Mouse (Mus musculus): ENCODE results near the gene Antxr2. TPM values are rescaled to one million over a fixed set of nuclear protein-coding genes. Genes with fewer than 3 reads are reported as not detected.

The Antxr2 gene
- 18.8 TPM in 2 replicates for polyA plus RNA-seq (2015; fragmentation: Nextera tagmentation; extraction: Ambion mirVana)

- Histone ChIP-seq H3K4me3 (replicated peaks) (peak within 1 kb of the TSS; percentile 85), H3K4me1 (peaks cover 26% of the 10 kb centered on the region), H3K9me3 (replicated peaks) (no peaks in the 10 kb centered on the region), H3K36me3 (peaks cover 7% of the 10 kb centered on the region), H3K27me3 (no peaks in the 10 kb centered on the region), H3K9ac (peak within 1 kb of the TSS; percentile 77), H3K27ac (peak within 1 kb of the TSS; percentile 93), H3K4me2 (peak within 1 kb of the TSS; percentile 79)
- peak; percentile 83 for ATAC-seq (replicated peaks; ENCODE audit: low FRiP score)
- 2% methylated on average over 51 of the region's 58 CpGs for WGBS
Observed at GRCm38 (mm10) chr5:98030902-98031641, at the start of gene Antxr2. Antxr2 (minus strand) TSS chr5:98031043.

- no peak overlapping the region for H3K4me2 ChIP-seq
- H3K27ac ChIP-seq, result no peak overlapping the region
- H3K4me1 ChIP-seq, result no peaks in the 10 kb centered on the region
- H3K36me3 ChIP-seq, result no peaks in the 10 kb centered on the region
- WGBS, result 54% methylated on average over 3 of the region's 3 CpGs
- H3K9me3 ChIP-seq (replicated peaks), result no peaks in the 10 kb centered on the region
- H3K27me3 ChIP-seq, result no peaks in the 10 kb centered on the region
- no peak overlapping the region for H3K9ac ChIP-seq
- no peak overlapping the region for H3K4me3 ChIP-seq (replicated peaks)
- no peak for ATAC-seq (replicated peaks; ENCODE audit: low FRiP score)
Observed at GRCm38 (mm10) chr5:98076612-98077011, 45.8 kb upstream of the Antxr2 start.

DNA sequence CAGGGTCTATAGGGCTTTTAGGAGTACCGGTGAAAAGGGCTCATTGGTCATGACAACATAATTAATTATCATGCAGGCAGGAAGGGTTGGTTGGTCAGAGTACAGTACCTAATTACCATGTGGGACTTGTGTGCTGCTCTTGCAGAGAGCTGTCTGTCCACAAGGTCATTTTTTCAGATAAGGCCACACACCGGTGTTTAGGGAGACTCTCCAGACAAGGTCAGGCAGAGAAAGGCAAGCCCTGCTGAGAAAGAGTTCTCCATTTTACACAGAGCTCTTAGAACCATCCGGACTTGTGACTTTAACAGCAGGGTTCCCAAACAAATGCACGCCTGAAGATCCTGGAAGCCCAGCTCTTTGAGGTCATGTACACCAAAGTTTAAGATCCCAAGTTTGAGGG lies 38.3 kb upstream of the Antxr2 start:
- no peak overlapping the region for H3K4me2 ChIP-seq
- no peaks in the 10 kb centered on the region for H3K27me3 ChIP-seq
- H3K9me3 ChIP-seq (replicated peaks), result no peaks in the 10 kb centered on the region
- 57% methylated on average over 4 of the region's 4 CpGs for WGBS
- H3K4me3 ChIP-seq (replicated peaks), result no peak overlapping the region
- H3K27ac ChIP-seq, result no peak overlapping the region
- ATAC-seq (replicated peaks; ENCODE audit: low FRiP score), result no peak
- H3K9ac ChIP-seq, result no peak overlapping the region
- no peaks in the 10 kb centered on the region for H3K4me1 ChIP-seq
- no peaks in the 10 kb centered on the region for H3K36me3 ChIP-seq

DNA sequence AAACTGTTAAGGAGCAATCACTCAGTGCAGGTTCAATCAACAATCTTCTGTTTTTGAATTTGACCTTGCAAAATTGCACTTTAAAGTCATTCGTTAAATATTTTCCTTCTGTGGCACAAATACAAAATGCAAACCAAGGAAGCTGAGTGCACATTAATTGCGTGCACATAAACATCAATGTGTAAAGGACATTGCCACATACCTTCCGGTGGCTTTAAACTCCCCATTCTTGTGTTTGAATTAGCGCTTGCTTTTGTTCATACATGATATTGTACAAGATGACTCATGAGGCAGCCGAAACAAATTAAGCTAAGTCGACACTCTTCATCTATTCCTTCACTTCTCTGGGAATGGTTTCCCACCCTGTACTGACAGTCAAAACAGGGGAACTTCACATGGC lies 24.4 kb upstream of the Antxr2 start:
- Histone ChIP-seq H3K4me2 (no peak overlapping the region), H3K9me3 (replicated peaks) (no peaks in the 10 kb centered on the region), H3K27ac (no peak overlapping the region), H3K4me3 (replicated peaks) (no peak overlapping the region), H3K27me3 (no peaks in the 10 kb centered on the region), H3K36me3 (no peaks in the 10 kb centered on the region), H3K9ac (no peak overlapping the region), H3K4me1 (no peaks in the 10 kb centered on the region)
- 91% methylated on average over 6 of the region's 6 CpGs for WGBS
- no peak for ATAC-seq (replicated peaks; ENCODE audit: low FRiP score)

- WGBS, result 80% methylated on average over 1 of the region's 1 CpGs
- H3K27me3 ChIP-seq, result no peaks in the 10 kb centered on the region
- H3K9me3 ChIP-seq (replicated peaks), result no peaks in the 10 kb centered on the region
- no peak overlapping the region for H3K4me2 ChIP-seq
- H3K4me3 ChIP-seq (replicated peaks), result no peak overlapping the region
- no peaks in the 10 kb centered on the region for H3K36me3 ChIP-seq
- no peaks in the 10 kb centered on the region for H3K4me1 ChIP-seq
- ATAC-seq (replicated peaks; ENCODE audit: low FRiP score), result no peak
- no peak overlapping the region for H3K27ac ChIP-seq
- no peak overlapping the region for H3K9ac ChIP-seq
Observed at GRCm38 (mm10) chr5:98054834-98055233, 24.0 kb upstream of the Antxr2 start.

- WGBS, result 74% methylated on average over 2 of the region's 2 CpGs
Observed at GRCm38 (mm10) chr5:98034928-98035327, 4.1 kb upstream of the Antxr2 start.

GRCm38 (mm10) chr5:98034207-98034606 lies 3.4 kb upstream of the Antxr2 start:
- Histone ChIP-seq H3K27me3 (no peaks in the 10 kb centered on the region), H3K9me3 (replicated peaks) (no peaks in the 10 kb centered on the region), H3K27ac (no peak overlapping the region), H3K4me3 (replicated peaks) (no peak overlapping the region), H3K9ac (no peak overlapping the region), H3K4me1 (peaks cover 8% of the 10 kb centered on the region), H3K36me3 (no peaks in the 10 kb centered on the region), H3K4me2 (no peak overlapping the region)
- WGBS, result 72% methylated on average over 2 of the region's 2 CpGs
- no peak for ATAC-seq (replicated peaks; ENCODE audit: low FRiP score)

More at GRCm38 (mm10) chr5:98034928-98035327, 4.1 kb upstream of the Antxr2 start:
- no peak overlapping the region for H3K4me3 ChIP-seq (replicated peaks)
- H3K4me2 ChIP-seq, result no peak overlapping the region
- no peaks in the 10 kb centered on the region for H3K36me3 ChIP-seq
- no peaks in the 10 kb centered on the region for H3K9me3 ChIP-seq (replicated peaks)
- peaks cover under 1% of the 10 kb centered on the region for H3K4me1 ChIP-seq
- ATAC-seq (replicated peaks; ENCODE audit: low FRiP score), result no peak
- H3K27me3 ChIP-seq, result no peaks in the 10 kb centered on the region
- H3K9ac ChIP-seq, result no peak overlapping the region
- H3K27ac ChIP-seq, result no peak overlapping the region

DNA sequence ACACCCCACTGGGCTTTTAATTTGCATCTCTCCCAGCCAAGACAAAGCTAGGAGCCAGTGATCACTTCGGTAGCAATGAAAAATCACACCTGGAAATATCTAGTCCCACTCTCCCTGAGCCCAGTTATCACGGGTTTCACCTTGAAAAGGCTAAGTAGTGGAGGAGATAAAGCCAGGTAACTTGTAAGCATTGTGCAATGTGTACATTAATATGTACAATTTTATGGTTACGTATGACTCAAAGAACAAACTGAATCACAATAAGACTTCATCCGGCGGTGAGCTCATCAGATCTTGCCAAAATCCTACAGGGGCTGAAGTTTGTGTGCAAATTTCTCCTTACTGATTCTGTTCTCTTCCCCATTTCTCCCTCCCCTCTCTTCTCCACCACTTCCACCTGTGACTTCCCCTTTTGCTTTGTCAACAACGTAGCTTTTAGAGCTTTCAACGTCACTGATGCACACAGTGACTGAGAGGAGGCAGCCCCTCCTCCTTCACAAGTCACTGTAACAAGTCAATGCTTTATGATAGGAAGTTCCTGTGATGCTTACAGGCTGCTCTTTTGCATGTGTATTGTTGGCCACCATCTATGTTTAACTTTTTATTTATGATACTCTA lies 2.1 kb upstream of the Antxr2 start:
- Histone ChIP-seq H3K9ac (no peak overlapping the region), H3K27ac (no peak overlapping the region), H3K36me3 (no peaks in the 10 kb centered on the region), H3K4me2 (no peak overlapping the region), H3K4me1 (peaks cover 18% of the 10 kb centered on the region), H3K27me3 (no peaks in the 10 kb centered on the region), H3K9me3 (replicated peaks) (no peaks in the 10 kb centered on the region), H3K4me3 (replicated peaks) (no peak overlapping the region)
- no peak for ATAC-seq (replicated peaks; ENCODE audit: low FRiP score)
- 72% methylated on average over 7 of the region's 7 CpGs for WGBS

DNA sequence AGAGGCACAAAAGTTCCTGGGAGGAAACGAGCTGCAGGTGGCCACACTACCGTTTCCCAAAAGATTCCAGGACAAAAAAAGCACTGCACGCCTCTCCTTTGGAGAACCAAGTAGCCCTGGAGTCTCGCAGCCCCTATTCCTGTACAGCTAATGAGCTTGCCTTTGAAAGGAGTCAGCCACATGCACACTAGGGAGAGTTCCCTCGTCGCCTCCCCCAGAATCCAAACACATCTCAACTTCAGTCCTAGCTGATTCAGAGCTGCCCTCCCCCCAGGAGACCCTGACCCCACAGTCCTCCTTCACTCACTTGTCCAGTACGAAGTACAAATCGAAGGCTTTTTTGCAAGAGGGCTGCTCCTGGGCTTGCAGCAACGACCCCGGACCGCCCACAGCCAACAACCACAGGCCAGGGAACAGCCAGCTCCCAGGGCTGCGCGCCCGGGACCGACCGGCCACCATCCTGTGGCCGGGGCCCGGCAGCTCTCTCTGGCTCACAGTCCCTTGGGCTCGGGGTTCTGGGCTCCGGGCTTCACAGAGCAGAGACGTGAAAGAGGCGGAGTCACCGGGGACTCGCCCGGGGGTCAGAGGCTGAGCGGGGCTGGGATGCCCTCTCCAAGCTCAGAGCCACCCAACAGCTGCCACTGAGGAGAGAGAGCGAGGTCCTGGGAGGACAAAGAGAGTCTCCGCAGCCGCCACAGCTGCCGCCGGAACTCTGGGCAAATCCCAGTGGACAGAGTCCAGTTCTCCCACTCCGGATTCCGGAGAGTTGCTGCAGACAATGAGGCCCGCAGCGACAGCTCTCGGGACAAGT lies 547 bp downstream of the Antxr2 start:
- under 1% methylated on average over 36 of the region's 36 CpGs for WGBS
- Histone ChIP-seq H3K4me2 (peak overlapping the region; percentile 79), H3K27me3 (no peaks in the 10 kb centered on the region), H3K36me3 (peaks cover 14% of the 10 kb centered on the region), H3K9me3 (replicated peaks) (no peaks in the 10 kb centered on the region), H3K27ac (peak overlapping the region; percentile 93), H3K9ac (peak overlapping the region; percentile 77), H3K4me1 (peaks cover 26% of the 10 kb centered on the region), H3K4me3 (replicated peaks) (peak overlapping the region; percentile 85)
- ATAC-seq (replicated peaks; ENCODE audit: low FRiP score), result peak; percentile 91

- Histone ChIP-seq H3K27me3 (no peaks in the 10 kb centered on the region), H3K4me2 (peak overlapping the region; percentile 40), H3K27ac (no peak overlapping the region), H3K4me3 (replicated peaks) (no peak overlapping the region), H3K9ac (no peak overlapping the region), H3K9me3 (replicated peaks) (no peaks in the 10 kb centered on the region), H3K4me1 (peaks cover 26% of the 10 kb centered on the region), H3K36me3 (peaks cover 31% of the 10 kb centered on the region)
- no peak for ATAC-seq (replicated peaks; ENCODE audit: low FRiP score)
- WGBS, result 49% methylated on average over 8 of the region's 8 CpGs
Observed at GRCm38 (mm10) chr5:98027688-98028389, 3.0 kb downstream of the Antxr2 start.

DNA sequence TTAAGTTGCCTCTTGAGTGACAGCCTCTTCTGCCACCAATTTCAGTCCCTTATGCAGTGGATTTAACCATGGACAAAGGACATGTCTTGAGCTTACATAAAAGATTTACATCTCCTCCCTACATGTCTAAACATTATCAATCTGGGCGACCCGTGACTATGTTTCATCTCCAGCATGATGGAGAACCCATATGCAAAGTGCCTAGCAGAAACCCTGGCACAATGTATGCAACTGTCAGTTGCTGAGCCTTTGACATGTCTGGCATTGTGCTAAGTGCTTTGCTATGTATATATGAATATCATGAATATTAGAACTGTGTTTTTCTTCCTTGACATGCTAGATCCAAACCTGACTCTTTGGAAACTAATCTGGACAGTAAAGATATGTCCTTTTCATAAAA lies 4.9 kb downstream of the Antxr2 start:
- no peak overlapping the region for H3K9ac ChIP-seq
- no peaks in the 10 kb centered on the region for H3K27me3 ChIP-seq
- no peak overlapping the region for H3K4me2 ChIP-seq
- 86% methylated on average over 2 of the region's 2 CpGs for WGBS
- H3K4me1 ChIP-seq, result peaks cover 26% of the 10 kb centered on the region
- H3K27ac ChIP-seq, result no peak overlapping the region
- H3K36me3 ChIP-seq, result peaks cover 41% of the 10 kb centered on the region
- H3K4me3 ChIP-seq (replicated peaks), result no peak overlapping the region
- ATAC-seq (replicated peaks; ENCODE audit: low FRiP score), result no peak
- H3K9me3 ChIP-seq (replicated peaks), result no peaks in the 10 kb centered on the region

Data from kidney, embryonic 15.5 days (tissue).